Mouse (Mus musculus): ENCODE data around the gene Srcap.
"Not testable (repeated sequence)": the region's sequence is repeated elsewhere in the genome, so short reads cannot be mapped to it uniquely, and the experiment has no call there.

Gene Srcap

GRCm38 (mm10) chr7:127491846-127492245 is 19.9 kb upstream of the Srcap start:
- no peak for DNase-seq

DNA sequence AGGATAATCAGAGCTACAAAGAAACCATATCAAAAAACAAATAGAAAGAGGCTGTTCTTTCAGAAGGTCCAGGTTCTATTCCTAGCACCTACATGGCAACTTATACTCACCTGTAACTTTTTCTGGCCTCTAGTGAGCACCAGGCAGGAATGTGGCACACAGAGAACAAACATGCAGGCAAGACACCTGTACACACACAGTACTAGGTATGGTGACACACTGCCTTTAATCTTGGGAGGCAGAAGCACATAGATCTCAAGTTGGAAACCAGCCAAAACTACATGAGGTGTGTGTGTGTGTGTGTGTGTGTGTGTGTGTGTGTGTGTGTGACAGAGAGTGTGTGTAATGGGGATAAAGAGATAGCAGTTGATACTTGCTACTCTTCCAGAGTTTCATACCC is 17.1 kb upstream of the Srcap start:
- no peak for DNase-seq

DNA sequence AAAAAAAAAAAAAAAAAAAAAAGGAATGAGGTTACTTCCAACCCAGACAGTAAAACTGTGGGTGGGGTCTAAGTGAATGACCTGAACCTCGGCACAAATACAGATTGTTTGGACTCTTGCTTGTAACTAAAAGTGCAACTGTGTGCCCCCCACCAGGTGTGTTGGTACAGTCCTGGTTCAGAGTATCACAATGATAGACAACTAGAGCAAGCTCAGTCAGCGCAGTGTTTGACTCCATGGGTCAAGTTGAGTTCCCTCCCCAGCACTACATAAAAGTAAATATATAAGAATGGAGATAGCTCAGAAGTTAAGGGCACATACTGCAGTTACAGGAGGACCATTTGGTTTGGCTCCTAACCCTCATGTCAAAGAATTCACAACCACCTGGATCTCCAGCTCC is 14.4 kb upstream of the Srcap start:
- DNase-seq = no peak

GRCm38 (mm10) chr7:127498407-127498806 is 13.4 kb upstream of the Srcap start:
- peak in 1 of 2 experiments; percentile 67 for DNase-seq

GRCm38 (mm10) chr7:127508291-127508690 is 3.5 kb upstream of the Srcap start:
- DNase-seq = no peak

DNA sequence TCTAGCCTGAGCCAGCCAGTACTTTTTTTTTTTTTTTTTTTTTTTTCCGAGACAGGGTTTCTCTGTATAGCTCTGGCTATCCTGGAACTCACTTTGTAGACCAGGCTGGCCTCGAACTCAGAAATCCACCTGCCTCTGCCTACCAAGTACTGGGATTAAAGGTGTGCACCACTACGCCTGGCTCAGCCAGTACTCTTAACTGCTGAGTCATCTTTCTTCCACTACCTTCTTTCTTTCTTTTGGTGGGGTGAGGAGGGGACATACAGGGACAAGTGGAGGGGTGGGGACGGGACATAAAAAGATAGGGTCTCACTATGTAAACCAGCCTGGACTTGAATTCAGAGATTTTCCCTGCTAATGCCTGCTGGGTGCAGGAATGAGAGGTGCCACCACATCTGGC is 2.0 kb upstream of the Srcap start:
- DNase-seq = not testable (repeated sequence)

GRCm38 (mm10) chr7:127511241-127511640 is 542 bp upstream of the Srcap start:
- DNase-seq = peak in 1 of 2 experiments; percentile 42

GRCm38 (mm10) chr7:127512231-127513015 is 640 bp downstream of the Srcap start:
- DNase-seq = peak; percentile 91

- DNase-seq = peak in 1 of 2 experiments; percentile 58
These were observed 1.2 kb downstream of the Srcap start for GRCm38 (mm10) chr7:127513016-127513390.

DNA sequence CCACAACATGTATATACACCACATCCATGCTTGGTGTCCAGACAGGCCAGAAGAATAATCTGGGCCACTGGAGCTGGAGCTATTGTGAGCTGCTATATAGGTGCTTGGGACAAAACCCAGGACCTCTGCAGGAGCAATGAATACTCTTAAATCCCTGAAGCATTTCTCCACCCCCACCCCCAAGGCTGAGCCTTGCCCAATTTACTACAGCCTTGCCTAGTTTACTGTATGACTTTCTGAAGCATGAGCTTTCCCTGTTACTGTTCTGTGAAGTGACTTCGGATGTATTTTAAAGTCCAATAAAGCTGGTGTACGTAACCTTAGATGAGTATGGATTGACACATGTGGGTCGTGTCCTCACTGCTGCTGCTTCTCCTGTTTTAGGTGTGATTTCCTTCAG is 2.0 kb downstream of the Srcap start:
- peak in 1 of 2 experiments; percentile 9 for DNase-seq

GRCm38 (mm10) chr7:127515846-127516245 is 4.1 kb downstream of the Srcap start:
- no peak for DNase-seq

- no peak for DNase-seq
These were observed 4.6 kb downstream of the Srcap start for GRCm38 (mm10) chr7:127516344-127516743.

GRCm38 (mm10) chr7:127519284-127519683 is 7.5 kb downstream of the Srcap start, which contains the start of gene Gm42715:
Gene Gm42715 (plus strand): TSS chr7:127519584.
- no peak for DNase-seq

DNA sequence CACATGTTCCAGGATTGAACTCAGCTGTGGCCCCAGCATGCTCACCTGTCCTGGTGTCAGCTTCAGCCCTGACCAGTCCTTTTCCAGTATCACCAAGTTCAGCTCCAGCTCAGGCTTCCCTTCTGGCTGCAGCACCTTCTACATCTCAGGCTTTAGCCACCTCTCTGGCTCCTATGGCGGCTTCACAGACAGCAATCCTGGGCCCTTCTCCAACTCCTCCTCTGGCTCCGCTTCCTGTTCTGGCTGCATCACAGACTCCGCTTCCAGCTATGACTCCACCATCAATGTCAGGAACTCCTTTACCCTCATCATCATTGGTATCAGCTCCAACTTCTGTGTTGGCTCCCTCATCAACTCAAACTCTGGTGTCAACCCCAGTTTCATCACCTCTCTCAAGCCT is 29.9 kb downstream of the Srcap start:
- DNase-seq = no peak

- peak in 1 of 2 experiments; percentile 41 for DNase-seq
These were observed 37.5 kb downstream of the Srcap start for GRCm38 (mm10) chr7:127549116-127549835.

- no peak for DNase-seq
These were observed 39.8 kb downstream of the Srcap start for GRCm38 (mm10) chr7:127551558-127551957.

DNA sequence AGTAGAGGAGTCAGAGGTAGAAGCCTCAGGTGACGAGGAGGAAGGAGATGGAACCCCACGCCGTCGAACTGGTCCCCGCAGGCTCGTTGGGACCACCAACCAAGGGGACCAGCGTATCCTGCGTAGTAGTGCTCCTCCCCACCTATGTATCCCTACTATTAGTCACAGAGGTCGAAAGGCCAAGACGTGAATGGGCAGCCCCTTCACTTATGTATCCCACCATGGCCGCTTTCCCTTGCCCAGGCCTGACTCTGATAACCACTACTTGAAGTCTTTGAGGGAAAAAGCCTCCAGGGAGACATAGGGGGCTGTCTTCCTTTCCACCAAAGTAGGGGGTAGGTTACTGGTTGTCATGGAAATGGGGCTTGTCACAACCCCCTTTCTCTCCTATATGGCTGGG is 48.8 kb downstream of the Srcap start:
- no peak for DNase-seq

GRCm38 (mm10) chr7:127561340-127561858 is 49.6 kb downstream of the Srcap start, which contains the start of gene Tmem265:
Gene Tmem265 (plus strand): TSS chr7:127561390.
- DNase-seq = peak in 1 of 2 experiments; percentile 24

- peak in 1 of 2 experiments; percentile 59 for DNase-seq
These were observed 52.8 kb downstream of the Srcap start for GRCm38 (mm10) chr7:127564381-127565150.

DNA sequence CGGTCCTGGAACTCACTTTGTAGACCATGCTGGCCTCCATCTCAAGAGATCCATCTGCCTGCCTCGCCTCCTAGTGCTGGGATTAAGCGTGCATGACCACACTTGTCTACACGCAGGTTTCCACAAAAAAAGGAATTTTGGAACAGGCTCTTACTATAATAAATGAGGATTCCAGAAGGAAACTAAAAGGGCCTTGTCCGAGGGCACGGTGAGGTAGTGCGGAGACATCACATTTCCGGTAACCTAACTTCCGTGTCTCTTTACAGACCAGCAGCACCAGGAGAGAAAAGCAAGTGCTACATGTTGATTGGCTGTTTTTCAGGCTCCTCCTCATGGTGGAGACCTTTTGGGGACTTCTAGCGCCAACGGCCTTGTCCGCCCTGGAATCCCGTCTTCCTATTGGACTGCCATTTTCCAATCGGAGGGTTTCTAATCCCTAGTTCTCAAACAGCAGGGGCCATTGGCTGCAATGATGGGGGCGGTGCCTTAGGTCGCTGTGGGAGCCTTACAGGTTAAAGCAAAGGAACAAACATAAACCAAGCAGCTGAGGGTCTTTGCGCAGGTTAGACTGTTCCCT is 61.2 kb downstream of the Srcap start, which contains the start of gene Phkg2:
Gene Phkg2, plus strand, starts transcription at position 446 of the 577 bp plus-strand sequence.
- DNase-seq = peak; percentile 95 to 98

- DNase-seq = no peak
These were observed 61.8 kb downstream of the Srcap start for GRCm38 (mm10) chr7:127573503-127574008.

GRCm38 (mm10) chr7:127574115-127574514 is 62.3 kb downstream of the Srcap start:
- no peak for DNase-seq
